Mouse (Mus musculus) central nervous system, embryonic 14 days (tissue): ENCODE measurements around the gene Srsf4. TPM values are rescaled to one million over a fixed set of nuclear protein-coding genes. Genes with fewer than 3 reads are reported as not detected.

ENCODE experiments used
- polyA plus RNA-seq: library from polyadenylated mRNA; depleted of rRNA; stranded (reverse); fragments of >200 nt; gene quantifications from 2 replicates; pipeline ENCODE4 v1.2.3, GENCODE M21; 2012; rRNA removed

Gene Srsf4
- 131 and 134 TPM in 2 replicates for polyA plus RNA-seq

DNA sequence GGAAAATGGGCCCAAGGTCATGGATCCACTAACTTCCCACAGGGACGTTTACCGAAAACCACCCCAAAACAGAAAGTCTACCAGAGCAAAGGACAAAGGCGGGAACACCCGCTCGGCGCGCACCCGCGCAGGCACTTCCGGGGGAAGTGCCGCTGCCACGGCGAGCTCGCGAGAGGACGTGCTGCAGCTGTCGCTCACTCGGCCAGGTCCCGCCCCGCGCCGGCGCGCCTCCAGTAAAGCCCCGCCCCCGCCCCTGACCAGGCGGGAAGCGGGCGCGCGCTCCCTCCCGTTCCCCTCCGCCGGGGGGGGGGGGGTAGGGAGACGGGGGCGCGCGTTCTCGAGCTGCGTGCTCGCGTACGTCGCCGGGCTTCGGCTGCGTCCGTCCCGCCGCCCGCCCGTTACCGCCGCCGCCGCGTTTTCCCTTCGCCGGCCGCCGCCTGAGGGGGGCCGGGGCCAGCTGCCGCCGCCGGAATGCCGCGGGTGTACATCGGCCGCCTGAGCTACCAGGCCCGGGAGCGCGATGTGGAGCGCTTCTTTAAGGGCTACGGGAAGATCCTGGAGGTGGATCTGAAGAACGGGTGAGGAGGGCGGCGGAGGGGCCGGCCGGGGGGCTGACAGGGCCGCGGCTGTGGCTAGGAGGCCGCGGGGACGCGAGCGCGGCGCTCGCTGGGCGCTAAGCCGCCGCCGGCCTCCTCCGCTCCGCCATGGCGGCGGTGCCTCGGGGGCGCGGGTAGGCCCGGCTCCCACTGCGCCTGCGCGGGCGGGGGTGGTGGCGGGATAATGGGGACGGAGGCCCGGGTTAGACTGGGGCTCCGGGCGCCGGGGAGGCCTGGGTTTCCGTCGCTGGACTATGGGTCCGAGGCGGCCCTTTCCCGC, at the start of gene Srsf4:
Srsf4 (plus strand) TSS at position 325 of the 876 bp plus-strand sequence.

DNA sequence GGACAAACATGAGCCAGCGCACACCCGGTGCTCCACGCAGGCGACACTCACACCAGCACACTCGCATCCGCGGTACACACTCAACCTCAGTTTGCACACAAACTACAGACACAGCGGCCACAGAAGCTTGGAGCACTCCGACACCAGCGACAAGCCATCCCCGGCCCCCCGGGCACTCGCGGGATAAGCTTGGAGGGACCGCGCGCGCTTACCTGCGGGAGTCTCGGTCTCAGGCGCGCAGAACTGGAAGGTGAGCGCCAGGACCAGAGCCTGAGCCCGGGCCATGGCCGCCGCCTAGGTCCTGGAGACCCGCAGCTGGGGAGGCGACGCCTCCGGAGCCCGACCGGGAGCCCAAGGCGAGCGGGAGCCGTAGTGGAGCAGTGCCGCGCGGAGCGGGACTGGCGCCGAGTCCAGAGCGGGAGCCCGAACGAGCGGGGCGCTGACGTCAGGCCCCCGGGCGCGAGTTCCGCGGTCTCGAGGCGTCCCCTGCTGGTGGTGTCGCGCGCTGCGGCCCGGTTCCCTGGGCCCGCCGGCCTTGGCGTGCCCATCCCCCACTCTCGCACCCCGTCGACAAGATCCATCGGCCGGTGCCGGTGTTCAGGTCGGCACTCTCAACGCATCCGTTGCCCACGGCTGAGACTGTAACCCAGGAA, 35.4 kb upstream of the Srsf4 start, which contains the start of gene Ptpru:
Ptpru (minus strand) TSS at position 417 of the 653 bp plus-strand sequence.

GRCm38 (mm10) chr4:131843290-131843743, 30.1 kb upstream of the Srsf4 start, which contains the start of gene Mecr:
Mecr (plus strand) TSS chr4:131843470.

DNA sequence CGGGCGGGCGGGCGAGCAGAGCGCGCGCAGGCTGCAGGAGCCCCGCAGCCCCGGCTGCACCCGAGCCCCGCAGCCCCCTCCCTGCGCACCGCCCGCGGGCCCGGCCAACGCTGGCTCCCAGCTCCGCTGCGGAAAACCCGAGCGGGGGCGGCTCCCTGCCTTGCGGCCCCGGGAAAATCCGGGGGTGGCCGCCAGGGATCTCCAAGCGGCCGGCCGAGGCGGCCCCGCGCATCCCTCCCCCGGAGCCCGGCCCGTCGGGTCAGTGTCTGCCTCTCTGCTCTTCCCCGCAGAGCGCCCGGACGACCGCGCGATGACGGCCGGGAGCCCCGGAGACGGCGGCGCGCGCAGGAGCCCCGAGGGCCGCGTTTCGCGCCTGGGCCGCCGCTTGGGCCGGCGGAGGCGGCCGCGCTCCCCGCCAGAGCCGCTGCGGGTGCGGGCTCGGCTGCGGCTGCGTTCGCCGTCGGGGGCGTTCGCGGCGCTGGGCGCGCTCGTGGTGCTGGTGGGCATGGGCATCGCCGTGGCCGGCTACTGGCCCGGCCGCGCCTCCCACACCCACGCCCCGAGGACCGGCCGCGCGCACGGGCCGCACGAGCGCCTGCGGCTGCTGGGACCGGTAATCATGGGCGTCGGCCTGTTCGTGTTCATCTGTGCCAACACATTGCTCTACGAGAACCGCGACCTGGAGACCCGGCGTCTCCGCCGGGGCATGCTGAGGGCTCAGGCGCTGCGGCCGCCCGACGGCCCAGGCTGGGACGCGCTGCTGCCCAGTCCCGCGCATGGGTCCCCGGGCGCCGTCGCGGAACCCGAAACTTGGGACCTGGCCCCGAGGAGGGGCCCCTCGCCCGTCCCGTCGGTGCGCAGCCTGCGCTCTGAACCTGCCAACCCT, 48.3 kb downstream of the Srsf4 start, which contains the start of gene Tmem200b:
Tmem200b (plus strand) TSS at position 311 of the 886 bp plus-strand sequence.

Other genes starting within 250 kb of the Srsf4 start
- 38.3 and 40.0 TPM in 2 replicates for gene Ptpru, start 35.3 kb upstream of the Srsf4 start, polyA plus RNA-seq
- 32.4 and 34.5 TPM in 2 replicates for gene Mecr, start 30.1 kb upstream of the Srsf4 start, polyA plus RNA-seq
- 1.3 and 4.2 TPM in 2 replicates for gene Tmem200b, start 48.2 kb downstream of the Srsf4 start, polyA plus RNA-seq
- gene Gm10300, start 201.1 kb downstream of the Srsf4 start, polyA plus RNA-seq, result 0.04 TPM in 1 of 2 replicates, not detected in the other
- gene Epb41, start 201.7 kb downstream of the Srsf4 start, polyA plus RNA-seq, result 104 and 111 TPM in 2 replicates